In the genomic region with DNA sequence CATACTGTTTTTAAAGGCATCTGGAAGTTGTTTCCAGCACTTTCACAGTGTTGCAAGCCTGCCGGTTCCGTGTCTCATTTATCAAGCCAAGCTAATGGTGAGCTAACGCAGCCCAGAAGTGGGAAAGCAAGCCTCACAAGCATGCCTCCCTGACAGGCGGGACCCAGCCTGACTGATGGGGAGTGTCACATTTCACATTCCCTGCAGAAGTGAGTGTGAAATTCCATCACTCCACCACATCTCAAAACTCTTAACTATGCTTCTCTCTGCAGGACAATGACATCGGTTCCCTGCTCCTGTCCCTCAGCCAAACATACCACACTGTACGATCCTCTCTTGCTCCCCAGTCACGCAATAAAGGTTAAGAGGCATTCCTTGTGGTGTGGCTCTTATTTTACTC, we compare ENCODE assay signal across 9 mouse cellular contexts. TPM values are rescaled to one million over a fixed set of nuclear protein-coding genes. Genes with fewer than 3 reads are reported as not detected.
A peak's percentile ranks its signal among the peaks of the same experiment; 100 is the strongest.
DNase-seq lines count a peak whose midpoint lies in the region; ATAC-seq lines count a peak whose summit lies in the region.
"Had no signal": no experiment of that assay in that cellular context is flagged by ENCODE, and none has a peak within 500 bp of the region (broad histone marks: within the 10 kb centered on the region; RNA-seq: fewer than 3 reads in every experiment).

No protein-coding gene starts in this region.

- H3K36me3 ChIP-seq in liver, embryonic 11.5 days (ENCODE audit: control insufficient read depth, insufficient read depth, low read length) = no peaks in the 10 kb centered on the region
- H3K36me3 ChIP-seq in liver, embryonic 12.5 days = no peaks in the 10 kb centered on the region
- no peaks in the 10 kb centered on the region for H3K36me3 ChIP-seq in limb, embryonic 11.5 days (ENCODE audit: control insufficient read depth, insufficient read depth, low read length)
- H3K36me3 ChIP-seq in stomach, embryonic 16.5 days (ENCODE audit: control insufficient read depth, insufficient read depth, low read length) = no peaks in the 10 kb centered on the region
- H3K36me3 ChIP-seq in forebrain, embryonic 15.5 days = no peaks in the 10 kb centered on the region

- no peaks in the 10 kb centered on the region for H3K9me3 ChIP-seq in liver, embryonic 11.5 days (ENCODE audit: control insufficient read depth, low read length)
- no peaks in the 10 kb centered on the region for H3K9me3 ChIP-seq in liver, embryonic 12.5 days (replicated peaks)
- no peaks in the 10 kb centered on the region for H3K9me3 ChIP-seq in limb, embryonic 11.5 days (ENCODE audit: control insufficient read depth, low read length)
- no peaks in the 10 kb centered on the region for H3K9me3 ChIP-seq in stomach, embryonic 16.5 days (replicated peaks; ENCODE audit: control insufficient read depth, low read length)
- H3K9me3 ChIP-seq in forebrain, embryonic 15.5 days = no peaks in the 10 kb centered on the region

- 0 out of 2 replicates have a peak overlapping the region, but pooled peaks have one; percentile 1 for H3K4me2 ChIP-seq in liver, embryonic 11.5 days
- no peak overlapping the region for H3K4me2 ChIP-seq in liver, embryonic 12.5 days
- peak overlapping the region; percentile 24 for H3K4me2 ChIP-seq in limb, embryonic 11.5 days (ENCODE audit: low read depth, severe bottlenecking)
- H3K4me2 ChIP-seq in stomach, embryonic 16.5 days (ENCODE audit: low read depth, low read length) = peak overlapping the region; percentile 40; the same call in 1 of the 2 replicates
- H3K4me2 ChIP-seq in forebrain, embryonic 15.5 days (replicated peaks) = no peak overlapping the region

- no peak for ATAC-seq in liver, embryonic 11.5 days (replicated peaks; ENCODE audit: low FRiP score)
- ATAC-seq in liver, embryonic 12.5 days = no peak
- peak; percentile 69; the same call in 1 of the 2 replicates for ATAC-seq in limb, embryonic 11.5 days (ENCODE audit: insufficient number of reproducible peaks, low FRiP score, low TSS enrichment, low read depth)
- ATAC-seq in stomach, embryonic 16.5 days (ENCODE audit: insufficient read depth, low FRiP score) = peak; percentile 71
- ATAC-seq in forebrain, embryonic 15.5 days (replicated peaks) = no peak

- no peak overlapping the region for H3K9ac ChIP-seq in liver, embryonic 11.5 days (ENCODE audit: low read depth, low read length)
- H3K9ac ChIP-seq in liver, embryonic 12.5 days = no peak overlapping the region
- no peak overlapping the region for H3K9ac ChIP-seq in limb, embryonic 11.5 days (ENCODE audit: low read length)
- H3K9ac ChIP-seq in stomach, embryonic 16.5 days (ENCODE audit: low read length) = 0 out of 2 replicates have a peak overlapping the region, but pooled peaks have one; percentile 14
- no peak overlapping the region for H3K9ac ChIP-seq in forebrain, embryonic 15.5 days (replicated peaks)

- peaks cover 15% of the 10 kb centered on the region for H3K4me1 ChIP-seq in liver, embryonic 11.5 days (replicated peaks; ENCODE audit: control insufficient read depth, insufficient read depth, low read length)
- H3K4me1 ChIP-seq in liver, embryonic 12.5 days = peaks cover 30% of the 10 kb centered on the region
- H3K4me1 ChIP-seq in limb, embryonic 11.5 days (ENCODE audit: control insufficient read depth, insufficient read depth, low read length) = peaks cover 9% of the 10 kb centered on the region
- H3K4me1 ChIP-seq in stomach, embryonic 16.5 days (ENCODE audit: control insufficient read depth, insufficient read depth, low read length) = peaks cover 20% of the 10 kb centered on the region
- H3K4me1 ChIP-seq in forebrain, embryonic 15.5 days = peaks cover 18% of the 10 kb centered on the region

- H3K4me3 ChIP-seq in liver, embryonic 11.5 days (ENCODE audit: low read depth, low read length) = no peak overlapping the region
- H3K4me3 ChIP-seq in liver, embryonic 12.5 days = no peak overlapping the region
- no peak overlapping the region for H3K4me3 ChIP-seq in limb, embryonic 11.5 days (ENCODE audit: low read depth, low read length)
- H3K4me3 ChIP-seq in stomach, embryonic 16.5 days (replicated peaks; ENCODE audit: low read length) = no peak overlapping the region
- no peak overlapping the region for H3K4me3 ChIP-seq in forebrain, embryonic 15.5 days

- WGBS in liver, embryonic 11.5 days = 29% methylated on average over 7 of the region's 7 CpGs
- WGBS in liver, embryonic 12.5 days (ENCODE audit: insufficient replicate concordance) = 31% methylated on average over 7 of the region's 7 CpGs
- whole genome bisulfite sequencing in limb, embryonic 11.5 days = under 1% methylated on average over 7 of the region's 7 CpGs
- 4% methylated on average over 7 of the region's 7 CpGs for WGBS in stomach, embryonic 16.5 days
- WGBS in forebrain, embryonic 15.5 days = 41% methylated on average over 7 of the region's 7 CpGs

- no peak for DNase-seq in liver, embryonic 11.5 days (ENCODE audit: low spot score)
- DNase-seq in heart, adult 8-10 months (ENCODE audit: low spot score) = peak; percentile 13
- DNase-seq in limb, embryonic 11.5 days (ENCODE audit: low spot score) = peak; percentile 78
- no peak for DNase-seq in thymus, postnatal 0 days (ENCODE audit: low spot score)
- DNase-seq in adrenal gland, postnatal 14 days = no peak

- no peaks in the 10 kb centered on the region for H3K27me3 ChIP-seq in liver, embryonic 11.5 days (replicated peaks; ENCODE audit: control insufficient read depth, insufficient read depth, low read length)
- no peaks in the 10 kb centered on the region for H3K27me3 ChIP-seq in liver, embryonic 12.5 days (replicated peaks)
- H3K27me3 ChIP-seq in limb, embryonic 11.5 days (ENCODE audit: control insufficient read depth, insufficient read depth, low read length) = no peaks in the 10 kb centered on the region
- H3K27me3 ChIP-seq in stomach, embryonic 16.5 days (ENCODE audit: control insufficient read depth, insufficient read depth, low read length) = no peaks in the 10 kb centered on the region
- H3K27me3 ChIP-seq in forebrain, embryonic 15.5 days = no peaks in the 10 kb centered on the region

- H3K27ac ChIP-seq in liver, embryonic 11.5 days (ENCODE audit: low read depth, low read length) = no peak overlapping the region
- no peak overlapping the region for H3K27ac ChIP-seq in liver, embryonic 12.5 days
- H3K27ac ChIP-seq in limb, embryonic 11.5 days (replicated peaks; ENCODE audit: low read depth, low read length) = peak overlapping the region; percentile 64
- peak overlapping the region; percentile 2; the same call in 1 of the 2 replicates for H3K27ac ChIP-seq in stomach, embryonic 16.5 days (ENCODE audit: low read length)
- H3K27ac ChIP-seq in forebrain, embryonic 15.5 days (replicated peaks) = no peak overlapping the region

RNA-seq across cellular contexts. Expression of gene Fig4, which starts 10.0 kb away (rescaled TPM):
- polyA plus RNA-seq in liver, embryonic 11.5 days (2014; fragmentation: Nextera tagmentation; extraction: Ambion mirVana) = 19.2 and 20.8 TPM in 2 replicates
- 12.9 and 13.2 TPM in 2 replicates for polyA plus RNA-seq in liver, embryonic 12.5 days (2016; fragmentation: Nextera tagmentation; extraction: Ambion mirVana)
- 10 to 100 TPM; 25.9 to 31.7 (median 28.2) TPM for total RNA-seq in heart, adult 8-10 months (2022)
- polyA plus RNA-seq in limb, embryonic 11.5 days (2014; fragmentation: Nextera tagmentation; extraction: Ambion mirVana) = 13.9 and 15.1 TPM in 2 replicates
- 14.9 and 15.4 TPM in 2 replicates for polyA plus RNA-seq in stomach, embryonic 16.5 days (2015; fragmentation: Nextera tagmentation; extraction: Ambion mirVana)
- polyA plus RNA-seq in thymus, postnatal 0 days (2015; fragmentation: Nextera tagmentation; extraction: Ambion mirVana) = 27.7 and 29.4 TPM in 2 replicates
- total RNA-seq in adrenal gland, postnatal 14 days (2021) = 14.3 and 14.6 TPM in 2 replicates
- 31.1 and 33.5 TPM in 2 replicates for polyA plus RNA-seq in forebrain, embryonic 15.5 days (2015; fragmentation: Nextera tagmentation; extraction: Ambion mirVana)

RNA-seq across cellular contexts. Expression of gene Ak9, which starts 10.8 kb away (rescaled TPM):
- not detected in 2 replicates for polyA plus RNA-seq in liver, embryonic 11.5 days (2014; fragmentation: Nextera tagmentation; extraction: Ambion mirVana)
- polyA plus RNA-seq in liver, embryonic 12.5 days (2016; fragmentation: Nextera tagmentation; extraction: Ambion mirVana) = not detected in 2 replicates
- total RNA-seq in heart, adult 8-10 months (2022) = under 1 TPM in 2 of 4 experiments, not detected in 2; 0.03 TPM
- polyA plus RNA-seq in limb, embryonic 11.5 days (2014; fragmentation: Nextera tagmentation; extraction: Ambion mirVana) = 0.03 TPM in 1 of 2 replicates, not detected in the other
- not detected in 2 replicates for polyA plus RNA-seq in stomach, embryonic 16.5 days (2015; fragmentation: Nextera tagmentation; extraction: Ambion mirVana)
- 0.04 TPM in 1 of 2 replicates, not detected in the other for polyA plus RNA-seq in thymus, postnatal 0 days (2015; fragmentation: Nextera tagmentation; extraction: Ambion mirVana)
- 0.04 TPM in 1 of 2 replicates, not detected in the other for total RNA-seq in adrenal gland, postnatal 14 days (2021)
- polyA plus RNA-seq in forebrain, embryonic 15.5 days (2015; fragmentation: Nextera tagmentation; extraction: Ambion mirVana) = 0.14 and 0.20 TPM in 2 replicates
- polyA plus RNA-seq: spleen, adult 2 months had no signal

Comparison
In these comparisons a context has a peak if more than half of its experiments do, and no peak if none do; other contexts are left out.
1. H3K4me2 ChIP-seq: peak in liver, embryonic 11.5 days (single experiment), limb, embryonic 11.5 days (single experiment) and stomach, embryonic 16.5 days (single experiment); none in liver, embryonic 12.5 days (single experiment) and forebrain, embryonic 15.5 days (single experiment).
2. ATAC-seq: peak in limb, embryonic 11.5 days (single experiment) and stomach, embryonic 16.5 days (single experiment); none in liver, embryonic 11.5 days (single experiment), liver, embryonic 12.5 days (single experiment) and forebrain, embryonic 15.5 days (single experiment).
3. DNase-seq: peak in heart, adult 8-10 months (single experiment) and limb, embryonic 11.5 days (single experiment); none in liver, embryonic 11.5 days (single experiment), thymus, postnatal 0 days (single experiment) and adrenal gland, postnatal 14 days (single experiment).
4. H3K27ac ChIP-seq: peak in limb, embryonic 11.5 days (single experiment) and stomach, embryonic 16.5 days (single experiment); none in liver, embryonic 11.5 days (single experiment), liver, embryonic 12.5 days (single experiment) and forebrain, embryonic 15.5 days (single experiment).